Mouse (Mus musculus): ENCODE results near the gene Gm11985.

- TF ChIP-seq CTCF (IDR thresholded peaks at IDR 0.05; ENCODE audit: low read depth, low read length) (no peak), POLR2A (IDR thresholded peaks at IDR 0.05; ENCODE audit: extremely low read depth, insufficient read depth, low read length) (no peak)
Observed at GRCm38 (mm10) chr11:7135763-7136162, 52.6 kb downstream of the Gm11985 start.
